Comparison of ENCODE assay signal across 8 mouse cellular contexts in the genomic region with DNA sequence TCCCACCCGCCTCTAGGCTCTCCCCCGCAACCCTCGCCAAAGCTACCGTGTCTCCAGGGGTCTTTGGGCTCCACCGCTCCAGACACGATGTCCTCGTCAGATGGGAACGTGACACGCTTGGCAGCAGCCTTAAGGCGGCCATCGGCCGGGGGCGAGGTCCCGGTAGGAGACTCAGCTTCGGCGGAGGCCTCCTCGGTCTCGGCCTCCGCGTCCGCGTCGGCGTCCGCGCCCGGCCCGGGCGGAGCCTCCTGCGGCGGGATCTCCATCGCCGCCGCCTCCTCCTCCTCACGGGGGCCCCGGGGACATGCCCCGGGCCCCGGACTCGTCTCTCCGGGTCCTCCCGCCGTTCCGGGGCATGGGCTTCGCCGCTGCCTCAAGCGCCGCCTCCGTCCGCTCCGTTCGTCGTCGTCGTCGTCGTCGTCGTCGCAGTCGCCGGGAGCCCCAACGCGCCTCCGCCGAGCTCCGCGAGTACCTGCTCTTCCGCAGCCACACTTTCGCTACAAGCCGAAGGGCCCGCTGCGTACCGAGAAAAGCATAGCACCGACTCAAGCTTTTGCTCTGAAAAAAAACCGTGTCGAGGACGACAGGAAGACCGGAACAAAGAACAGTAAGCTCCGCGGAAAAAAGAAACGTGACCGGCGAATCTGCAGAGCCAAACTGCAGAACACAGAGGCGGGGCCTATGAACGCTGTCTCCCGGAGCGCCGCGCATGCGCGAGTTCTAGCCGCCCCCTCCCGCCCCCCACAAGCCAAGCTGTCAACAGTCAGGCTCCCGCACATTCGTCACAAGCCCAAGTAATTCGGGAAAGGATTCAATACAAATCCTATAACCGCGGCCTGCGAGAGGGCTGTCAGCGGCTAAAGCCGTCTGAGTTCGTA. TPM values are rescaled to one million over a fixed set of nuclear protein-coding genes. Genes with fewer than 3 reads are reported as not detected.
DNase-seq lines count a peak whose midpoint lies in the region; ATAC-seq and TF ChIP-seq lines count a peak whose summit lies in the region.

No protein-coding gene starts in this region.

- no peak for TF ChIP-seq CTCF in MEL (IDR thresholded peaks at IDR 0.05 in 2 of 3, conservative IDR thresholded peaks at IDR 0.05 in 1 of 3; ENCODE audit: control insufficient read depth in 1 of 3, insufficient read depth in 1 of 3, low read depth in 2 of 3, low read length in 3 of 3, poor library complexity in 1 of 3, severe bottlenecking in 1 of 3)
- TF ChIP-seq CTCF in layer of hippocampus, adult 2 months (conservative IDR thresholded peaks at IDR 0.05): no peak; the same call in 1 of the 2 replicates
- no peak for TF ChIP-seq CTCF in lung, adult 2 months (IDR thresholded peaks at IDR 0.05; ENCODE audit: insufficient read depth, low read length)

- peak overlapping the region; percentile 60 to 98 for H3K4me3 ChIP-seq in MEL (ENCODE audit: control insufficient read depth in 1 of 2, insufficient read depth in 1 of 2, low read depth in 2 of 2, low read length in 2 of 2)
- H3K4me3 ChIP-seq in forebrain, embryonic 16.5 days (replicated peaks; ENCODE audit: low read length): peak overlapping the region; percentile 98
- H3K4me3 ChIP-seq in layer of hippocampus, adult 2 months: peak overlapping the region; percentile 99
- peak overlapping the region; percentile 75 for H3K4me3 ChIP-seq in lung, adult 2 months (replicated peaks; ENCODE audit: extremely low read depth, low read depth, low read length)
- H3K4me3 ChIP-seq in neural tube, embryonic 15.5 days (replicated peaks): peak overlapping the region; percentile 79

- TF ChIP-seq POLR2A in MEL (IDR thresholded peaks at IDR 0.05; ENCODE audit: control insufficient read depth in 1 of 2, insufficient read depth in 1 of 2, low read depth in 1 of 2, low read length in 2 of 2, poor library complexity in 1 of 2): peak; percentile 59 to 66; a peak in 2 of 4 replicates
- peak; percentile 58 for TF ChIP-seq POLR2A in lung, adult 2 months (IDR thresholded peaks at IDR 0.05; ENCODE audit: borderline replicate concordance, extremely low read depth, low read depth, low read length)

- intact Hi-C loops in heart, postnatal 36 days (cut with DNase I): loop anchor here (1.0 to 5.0 kb wide), 2 partner anchors 11 to 105 kb away; a partner anchor contains a TSS

- no peaks in the 10 kb centered on the region for H3K27me3 ChIP-seq in MEL (ENCODE audit: control insufficient read depth in 1 of 2, insufficient read depth in 2 of 2, low read length in 2 of 2)
- no peaks in the 10 kb centered on the region for H3K27me3 ChIP-seq in forebrain, embryonic 16.5 days (replicated peaks; ENCODE audit: control insufficient read depth, insufficient read depth, low read length)
- no peaks in the 10 kb centered on the region for H3K27me3 ChIP-seq in neural tube, embryonic 15.5 days (replicated peaks)

- peak overlapping the region; percentile 98 for H3K9ac ChIP-seq in MEL (ENCODE audit: control insufficient read depth, low read depth, low read length, poor library complexity, severe bottlenecking)
- H3K9ac ChIP-seq in forebrain, embryonic 16.5 days (replicated peaks; ENCODE audit: low read depth, low read length): peak overlapping the region; percentile 92
- peak overlapping the region; percentile 86 for H3K9ac ChIP-seq in neural tube, embryonic 15.5 days (replicated peaks)

- under 1% methylated on average over 102 of the region's 102 CpGs for WGBS in forebrain, embryonic 16.5 days
- WGBS in lung, adult 2 months: under 1% methylated on average over 101 of the region's 102 CpGs
- under 1% methylated on average over 101 of the region's 102 CpGs for WGBS in neural tube, embryonic 15.5 days

- 0 out of 4 replicates have a peak, but pooled peaks of 1 of the 2 experiments have one; percentile 11 for TF ChIP-seq EP300 in MEL (IDR thresholded peaks at IDR 0.05; ENCODE audit: low read depth in 1 of 2, low read length in 2 of 2)

- H3K9me3 ChIP-seq in MEL (replicated peaks; ENCODE audit: insufficient read depth, low read length): no peaks in the 10 kb centered on the region
- 0 out of 2 replicates have a peak, but pooled peaks cover 3% of the 10 kb centered on the region for H3K9me3 ChIP-seq in forebrain, embryonic 16.5 days (ENCODE audit: control insufficient read depth, low read length)
- no peaks in the 10 kb centered on the region for H3K9me3 ChIP-seq in neural tube, embryonic 15.5 days (replicated peaks)

- TF ChIP-seq RAD21 in MEL (IDR thresholded peaks at IDR 0.05; ENCODE audit: low read depth, low read length): no peak

- H3K4me2 ChIP-seq in forebrain, embryonic 16.5 days (ENCODE audit: low read length): peak overlapping the region; percentile 97
- H3K4me2 ChIP-seq in neural tube, embryonic 15.5 days: peak overlapping the region; percentile 98

- peaks cover 50% of the 10 kb centered on the region for H3K79me2 ChIP-seq in MEL (ENCODE audit: control insufficient read depth, insufficient read depth, low read length, poor library complexity)

- peaks cover 9 to 36% of the 10 kb centered on the region in 2 experiments; a peak in 3 of 4 replicates for H3K4me1 ChIP-seq in MEL (ENCODE audit: control insufficient read depth in 1 of 2, insufficient read depth in 2 of 2, low read length in 2 of 2)
- peaks cover 43% of the 10 kb centered on the region for H3K4me1 ChIP-seq in forebrain, embryonic 16.5 days (replicated peaks; ENCODE audit: control insufficient read depth, insufficient read depth, low read length)
- H3K4me1 ChIP-seq in lung, adult 2 months (ENCODE audit: control insufficient read depth, insufficient read depth, low read length): peaks cover 22% of the 10 kb centered on the region
- H3K4me1 ChIP-seq in neural tube, embryonic 15.5 days: peaks cover 56% of the 10 kb centered on the region

- peaks cover 0 to 26% of the 10 kb centered on the region in 2 experiments; a peak in 2 of 4 replicates for H3K36me3 ChIP-seq in MEL (ENCODE audit: control insufficient read depth in 1 of 2, insufficient read depth in 2 of 2, low read length in 2 of 2)
- peaks cover 12% of the 10 kb centered on the region for H3K36me3 ChIP-seq in forebrain, embryonic 16.5 days (ENCODE audit: control insufficient read depth, insufficient read depth)
- peaks cover 20% of the 10 kb centered on the region for H3K36me3 ChIP-seq in neural tube, embryonic 15.5 days

- peak; percentile 97 for DNase-seq in MEL (ENCODE audit: low read depth, low spot score)
- DNase-seq in cerebellum, adult 18-20 months: peak; percentile 88 to 92
- peak; percentile 90 to 96 for DNase-seq in heart, postnatal 36 days
- peak; percentile 84 to 89 for DNase-seq in layer of hippocampus, adult 2 months (ENCODE audit: low spot score in 2 of 2)
- peak; percentile 91 for DNase-seq in lung, adult 2 months
- peak; percentile 97 for DNase-seq in testis, postnatal 10 days (ENCODE audit: low spot score)

- peak; percentile 91 for ATAC-seq in forebrain, embryonic 16.5 days
- peak; percentile 93 for ATAC-seq in neural tube, embryonic 15.5 days (ENCODE audit: low FRiP score)

- H3K27ac ChIP-seq in MEL (ENCODE audit: control insufficient read depth, low read depth, low read length): peak overlapping the region; percentile 96
- peak overlapping the region; percentile 96 for H3K27ac ChIP-seq in forebrain, embryonic 16.5 days (ENCODE audit: low read length)
- peak overlapping the region; percentile 97 for H3K27ac ChIP-seq in layer of hippocampus, adult 2 months
- H3K27ac ChIP-seq in neural tube, embryonic 15.5 days (replicated peaks): peak overlapping the region; percentile 95

RNA-seq across cellular contexts. Expression of a gene that starts 0.9 kb away (rescaled TPM):
- total RNA-seq in MEL (2012; rRNA removed): 10.0 and 13.6 TPM in 2 replicates
- 10 to 100 TPM in 1 of 2 experiments, not detected in 1; 29.0 TPM for polyA plus RNA-seq in MEL (2012; ENCODE audit: insufficient read depth in 1 of 2, insufficient read length in 2 of 2, low read depth in 1 of 2, low replicate concordance in 2 of 2, missing spikeins in 1 of 2)
- 31.9 and 38.8 TPM in 2 replicates for polyA plus RNA-seq in forebrain, embryonic 16.5 days (2015; fragmentation: Nextera tagmentation; extraction: Ambion mirVana)
- total RNA-seq in heart, postnatal 36 days (2021): 10 to 100 TPM; 56.0 to 59.3 TPM
- 100 to 1,000 TPM; 116 to 118 TPM for total RNA-seq in layer of hippocampus, adult 2 months (2021)
- 113 and 121 TPM in 2 replicates for polyA plus RNA-seq in lung, adult 2 months (2012; rRNA removed)
- 41.0 and 42.3 TPM in 2 replicates for polyA plus RNA-seq in neural tube, embryonic 15.5 days (2015; fragmentation: Nextera tagmentation; extraction: Ambion mirVana)

RNA-seq across cellular contexts. Expression of a gene that starts 15.1 kb away (rescaled TPM):
- total RNA-seq in MEL (2012; rRNA removed): 2.9 and 3.3 TPM in 2 replicates
- 1 to 10 TPM in 1 of 2 experiments, not detected in 1; 7.8 TPM for polyA plus RNA-seq in MEL (2012; ENCODE audit: insufficient read depth in 1 of 2, insufficient read length in 2 of 2, low read depth in 1 of 2, low replicate concordance in 2 of 2, missing spikeins in 1 of 2)
- polyA plus RNA-seq in forebrain, embryonic 16.5 days (2015; fragmentation: Nextera tagmentation; extraction: Ambion mirVana): 0.26 TPM in 1 of 2 replicates, not detected in the other
- under 1 TPM in 1 of 2 experiments, not detected in 1; 0.50 TPM for total RNA-seq in heart, postnatal 36 days (2021)
- under 1 TPM; 0.81 to 0.95 TPM for total RNA-seq in layer of hippocampus, adult 2 months (2021)
- polyA plus RNA-seq in lung, adult 2 months (2012; rRNA removed): 4.3 and 5.0 TPM in 2 replicates
- polyA plus RNA-seq in neural tube, embryonic 15.5 days (2015; fragmentation: Nextera tagmentation; extraction: Ambion mirVana): 0.23 and 0.61 TPM in 2 replicates

RNA-seq across cellular contexts. Expression of a gene that starts 15.4 kb away (rescaled TPM):
- total RNA-seq in MEL (2012; rRNA removed): 49.6 and 58.0 TPM in 2 replicates
- 10 to 100 TPM in 1 of 2 experiments, not detected in 1; 78.7 TPM for polyA plus RNA-seq in MEL (2012; ENCODE audit: insufficient read depth in 1 of 2, insufficient read length in 2 of 2, low read depth in 1 of 2, low replicate concordance in 2 of 2, missing spikeins in 1 of 2)
- 120 and 124 TPM in 2 replicates for polyA plus RNA-seq in forebrain, embryonic 16.5 days (2015; fragmentation: Nextera tagmentation; extraction: Ambion mirVana)
- 10 to 100 TPM; 44.1 to 47.8 TPM for total RNA-seq in heart, postnatal 36 days (2021)
- total RNA-seq in layer of hippocampus, adult 2 months (2021): 10 to 100 TPM; 38.8 to 43.9 TPM
- 99.2 and 132 TPM in 2 replicates for polyA plus RNA-seq in lung, adult 2 months (2012; rRNA removed)
- 145 and 154 TPM in 2 replicates for polyA plus RNA-seq in neural tube, embryonic 15.5 days (2015; fragmentation: Nextera tagmentation; extraction: Ambion mirVana)

RNA-seq across cellular contexts. Expression of a gene that starts 42.3 kb away (rescaled TPM):
- 29.9 and 31.1 TPM in 2 replicates for total RNA-seq in MEL (2012; rRNA removed)
- polyA plus RNA-seq in MEL (2012; ENCODE audit: insufficient read depth in 1 of 2, insufficient read length in 2 of 2, low read depth in 1 of 2, low replicate concordance in 2 of 2, missing spikeins in 1 of 2): 10 to 100 TPM in 1 of 2 experiments, not detected in 1; 62.2 TPM
- 57.2 and 57.6 TPM in 2 replicates for polyA plus RNA-seq in forebrain, embryonic 16.5 days (2015; fragmentation: Nextera tagmentation; extraction: Ambion mirVana)
- 10 to 100 TPM; 16.0 to 16.8 TPM for total RNA-seq in heart, postnatal 36 days (2021)
- 100 to 1,000 TPM in 1 of 2 experiments, 10 to 100 TPM in 1; 95.4 to 112 TPM for total RNA-seq in layer of hippocampus, adult 2 months (2021)
- polyA plus RNA-seq in lung, adult 2 months (2012; rRNA removed): 96.1 and 134 TPM in 2 replicates
- 51.0 and 61.5 TPM in 2 replicates for polyA plus RNA-seq in neural tube, embryonic 15.5 days (2015; fragmentation: Nextera tagmentation; extraction: Ambion mirVana)

RNA-seq across cellular contexts. Expression of a gene that starts 44.4 kb away (rescaled TPM):
- 0.07 and 0.35 TPM in 2 replicates for total RNA-seq in MEL (2012; rRNA removed)
- under 1 TPM in 1 of 2 experiments, not detected in 1; 0.33 TPM for polyA plus RNA-seq in MEL (2012; ENCODE audit: insufficient read depth in 1 of 2, insufficient read length in 2 of 2, low read depth in 1 of 2, low replicate concordance in 2 of 2, missing spikeins in 1 of 2)
- 0.81 and 0.90 TPM in 2 replicates for polyA plus RNA-seq in forebrain, embryonic 16.5 days (2015; fragmentation: Nextera tagmentation; extraction: Ambion mirVana)
- not detected for total RNA-seq in heart, postnatal 36 days (2021)
- total RNA-seq in layer of hippocampus, adult 2 months (2021): under 1 TPM; 0.38 to 0.71 TPM
- polyA plus RNA-seq in lung, adult 2 months (2012; rRNA removed): 0.62 and 17.3 TPM in 2 replicates
- 1.2 and 1.5 TPM in 2 replicates for polyA plus RNA-seq in neural tube, embryonic 15.5 days (2015; fragmentation: Nextera tagmentation; extraction: Ambion mirVana)

Comparison
In these comparisons a context has a peak if more than half of its experiments do, and no peak if none do; other contexts are left out.
1. Peak in every context shown above with its lines: DNase-seq, ATAC-seq, H3K4me3 ChIP-seq and H3K27ac ChIP-seq.